Mouse (Mus musculus): Measurements from ENCODE around the gene Capns1. TPM values are rescaled to one million over a fixed set of nuclear protein-coding genes. Genes with fewer than 3 reads are reported as not detected.
"Not testable (repeated sequence)": the region's sequence is repeated elsewhere in the genome, so short reads cannot be mapped to it uniquely, and the experiment has no call there.

Capns1 gene
- total RNA-seq, 2 experiments from 2014 or later, result 204 TPM

GRCm38 (mm10) chr7:30183879-30184289, 14.7 kb downstream of the Capns1 start, which contains the start of gene Cox7a1:
Gene Cox7a1 (plus strand): TSS chr7:30184144.
- intact Hi-C loops (cut with DNase I), result loop anchor here (5.0 kb wide), 1 partner anchor 33 kb away; no protein-coding TSS in a partner anchor
- DNase-seq (ENCODE audit: extremely low spot score in 1 of 2, low spot score in 2 of 2), result peak; percentile 53 to 89

GRCm38 (mm10) chr7:30183189-30183588, 15.4 kb downstream of the Capns1 start:
- intact Hi-C loops (cut with DNase I), result loop anchor here (5.0 kb wide), 1 partner anchor 34 kb away; no protein-coding TSS in a partner anchor
- not testable (repeated sequence) for DNase-seq (ENCODE audit: extremely low spot score in 1 of 2, low spot score in 2 of 2)

- intact Hi-C loops (cut with DNase I), result loop anchor here (5.0 kb wide), 1 partner anchor 35 kb away; no protein-coding TSS in a partner anchor
- not testable (repeated sequence) for DNase-seq (ENCODE audit: extremely low spot score in 1 of 2, low spot score in 2 of 2)
Measured at GRCm38 (mm10) chr7:30181929-30182328, 16.7 kb downstream of the Capns1 start.

GRCm38 (mm10) chr7:30181308-30181707, 17.3 kb downstream of the Capns1 start:
- intact Hi-C loops (cut with DNase I), result loop anchor here (5.0 kb wide), 1 partner anchor 36 kb away; no protein-coding TSS in a partner anchor
- peak; percentile 69 to 76 for DNase-seq (ENCODE audit: extremely low spot score in 1 of 2, low spot score in 2 of 2)

GRCm38 (mm10) chr7:30178256-30178655, 20.4 kb downstream of the Capns1 start:
- DNase-seq (ENCODE audit: extremely low spot score in 1 of 2, low spot score in 2 of 2), result no peak
- intact Hi-C loops (cut with DNase I), result no loop called here

GRCm38 (mm10) chr7:30176474-30176873, 22.1 kb downstream of the Capns1 start:
- intact Hi-C loops (cut with DNase I), result no loop called here

GRCm38 (mm10) chr7:30170283-30170951, 28.2 kb downstream of the Capns1 start:
- DNase-seq (ENCODE audit: extremely low spot score in 1 of 2, low spot score in 2 of 2), result no peak

More at GRCm38 (mm10) chr7:30176474-30176873, 22.1 kb downstream of the Capns1 start:
- DNase-seq (ENCODE audit: extremely low spot score in 1 of 2, low spot score in 2 of 2), result no peak

GRCm38 (mm10) chr7:30169583-30170282, 28.9 kb downstream of the Capns1 start, which contains the start of gene Zfp146:
Gene Zfp146 (minus strand): TSS chr7:30169750.
- DNase-seq (ENCODE audit: extremely low spot score in 1 of 2, low spot score in 2 of 2), result peak; percentile 92 to 93
- intact Hi-C loops (cut with DNase I), result no loop called here

More at GRCm38 (mm10) chr7:30170283-30170951, 28.2 kb downstream of the Capns1 start:
- intact Hi-C loops (cut with DNase I), result no loop called here

- intact Hi-C loops (cut with DNase I), result no loop called here
- DNase-seq (ENCODE audit: extremely low spot score in 1 of 2, low spot score in 2 of 2), result no peak
Measured at GRCm38 (mm10) chr7:30168914-30169582, 29.6 kb downstream of the Capns1 start.

GRCm38 (mm10) chr7:30164745-30165144, 33.9 kb downstream of the Capns1 start:
- DNase-seq (ENCODE audit: extremely low spot score in 1 of 2, low spot score in 2 of 2), result no peak
- intact Hi-C loops (cut with DNase I), result no loop called here

GRCm38 (mm10) chr7:30163113-30163512, 35.5 kb downstream of the Capns1 start:
- intact Hi-C loops (cut with DNase I), result no loop called here
- no peak for DNase-seq (ENCODE audit: extremely low spot score in 1 of 2, low spot score in 2 of 2)

- DNase-seq (ENCODE audit: extremely low spot score in 1 of 2, low spot score in 2 of 2), result no peak
- intact Hi-C loops (cut with DNase I), result no loop called here
Measured at GRCm38 (mm10) chr7:30155507-30155906, 43.1 kb downstream of the Capns1 start.

GRCm38 (mm10) chr7:30154040-30154439, 44.6 kb downstream of the Capns1 start:
- no peak for DNase-seq (ENCODE audit: extremely low spot score in 1 of 2, low spot score in 2 of 2)
- intact Hi-C loops (cut with DNase I), result no loop called here

- intact Hi-C loops (cut with DNase I), result no loop called here
- DNase-seq (ENCODE audit: extremely low spot score in 1 of 2, low spot score in 2 of 2), result no peak
Measured at GRCm38 (mm10) chr7:30147011-30147410, 51.6 kb downstream of the Capns1 start.

GRCm38 (mm10) chr7:30143555-30144209, 54.9 kb downstream of the Capns1 start:
- intact Hi-C loops (cut with DNase I), result no loop called here
- peak; percentile 80 to 89 for DNase-seq (ENCODE audit: extremely low spot score in 1 of 2, low spot score in 2 of 2)

GRCm38 (mm10) chr7:30143170-30143554, 55.4 kb downstream of the Capns1 start:
- DNase-seq (ENCODE audit: extremely low spot score in 1 of 2, low spot score in 2 of 2), result no peak
- intact Hi-C loops (cut with DNase I), result no loop called here
